Comparison of ENCODE assay signal across 9 mouse cellular contexts in the genomic region with DNA sequence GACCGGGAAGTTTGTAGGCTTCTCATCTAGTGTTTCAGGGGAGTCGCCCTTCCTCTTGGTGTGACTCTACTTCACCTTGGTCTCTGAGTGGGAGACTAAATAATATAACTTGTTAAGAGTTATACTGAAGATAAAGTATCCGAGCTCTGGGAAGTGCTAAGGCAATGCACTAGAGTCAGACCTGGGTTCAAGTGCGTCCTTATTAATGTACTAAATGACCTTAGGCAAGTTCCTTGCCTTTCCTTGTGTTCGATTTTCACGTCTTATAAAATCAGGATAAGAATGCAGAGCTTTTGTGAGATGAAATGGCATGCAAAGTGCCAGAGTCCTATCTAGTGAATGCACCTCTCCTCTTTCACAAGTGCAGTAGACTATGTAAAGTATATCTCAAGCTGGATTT. TPM values are rescaled to one million over a fixed set of nuclear protein-coding genes. Genes with fewer than 3 reads are reported as not detected.
A peak's percentile ranks its signal among the peaks of the same experiment; 100 is the strongest.
DNase-seq lines count a peak whose midpoint lies in the region; ATAC-seq and TF ChIP-seq lines count a peak whose summit lies in the region.
"Had no signal": no experiment of that assay in that cellular context is flagged by ENCODE, and none has a peak within 500 bp of the region (broad histone marks: within the 10 kb centered on the region; RNA-seq: fewer than 3 reads in every experiment).

No protein-coding gene starts in this region.

- TF ChIP-seq CTCF in kidney, postnatal 0 days (IDR thresholded peaks at IDR 0.05; ENCODE audit: low read depth) = no peak
- TF ChIP-seq CTCF in midbrain, postnatal 0 days (IDR thresholded peaks at IDR 0.05) = no peak

- 54% methylated on average over 6 of the region's 6 CpGs for WGBS in kidney, postnatal 0 days
- WGBS in embryonic facial prominence, embryonic 15.5 days = 61% methylated on average over 6 of the region's 6 CpGs
- WGBS in intestine, embryonic 15.5 days = 76% methylated on average over 6 of the region's 6 CpGs
- 65% methylated on average over 6 of the region's 6 CpGs for WGBS in midbrain, postnatal 0 days

- ATAC-seq in kidney, postnatal 0 days (replicated peaks; ENCODE audit: low FRiP score, low read depth) = no peak
- ATAC-seq in embryonic facial prominence, embryonic 15.5 days (ENCODE audit: insufficient number of reproducible peaks, low FRiP score, low TSS enrichment, low read depth) = no peak
- ATAC-seq in intestine, embryonic 15.5 days = no peak
- no peak for ATAC-seq in midbrain, postnatal 0 days (ENCODE audit: low FRiP score)

- peaks cover 14% of the 10 kb centered on the region; the same call in 1 of the 2 replicates for H3K4me1 ChIP-seq in kidney, postnatal 0 days (replicated peaks; ENCODE audit: insufficient read depth, low read length)
- H3K4me1 ChIP-seq in embryonic facial prominence, embryonic 15.5 days = peaks cover 21% of the 10 kb centered on the region
- peaks cover 12% of the 10 kb centered on the region; the same call in 1 of the 2 replicates for H3K4me1 ChIP-seq in intestine, embryonic 15.5 days (replicated peaks)
- peaks cover 18% of the 10 kb centered on the region for H3K4me1 ChIP-seq in midbrain, postnatal 0 days (ENCODE audit: insufficient read depth, low read length)

- no peak overlapping the region for H3K27ac ChIP-seq in kidney, postnatal 0 days
- H3K27ac ChIP-seq in embryonic facial prominence, embryonic 15.5 days (replicated peaks) = no peak overlapping the region
- H3K27ac ChIP-seq in intestine, embryonic 15.5 days = no peak overlapping the region
- no peak overlapping the region for H3K27ac ChIP-seq in midbrain, postnatal 0 days (ENCODE audit: low read depth, low read length)

- H3K9me3 ChIP-seq in kidney, postnatal 0 days (replicated peaks; ENCODE audit: low read length) = no peaks in the 10 kb centered on the region
- no peaks in the 10 kb centered on the region for H3K9me3 ChIP-seq in embryonic facial prominence, embryonic 15.5 days (replicated peaks)
- no peaks in the 10 kb centered on the region for H3K9me3 ChIP-seq in intestine, embryonic 15.5 days
- no peaks in the 10 kb centered on the region for H3K9me3 ChIP-seq in midbrain, postnatal 0 days (ENCODE audit: low read length)

- no peak overlapping the region for H3K9ac ChIP-seq in kidney, postnatal 0 days (ENCODE audit: low read depth, low read length)
- no peak overlapping the region for H3K9ac ChIP-seq in embryonic facial prominence, embryonic 15.5 days
- no peak overlapping the region for H3K9ac ChIP-seq in intestine, embryonic 15.5 days
- peak overlapping the region; percentile 33; the same call in 1 of the 2 replicates for H3K9ac ChIP-seq in midbrain, postnatal 0 days (replicated peaks; ENCODE audit: low read length, poor library complexity, severe bottlenecking)

- DNase-seq in kidney, postnatal 0 days (ENCODE audit: low spot score) = no peak
- no peak for DNase-seq in kidney, adult 11 months
- DNase-seq in midbrain, postnatal 0 days (ENCODE audit: low spot score) = no peak
- no peak for DNase-seq in right cerebral cortex, adult 18-20 months
- DNase-seq in embryo, embryonic 11 days = no peak
- no peak for DNase-seq in urinary bladder, postnatal 25 days (ENCODE audit: low spot score)
- DNase-seq: cerebellum, postnatal 10 days had no signal

- no peaks in the 10 kb centered on the region for H3K36me3 ChIP-seq in kidney, postnatal 0 days (ENCODE audit: insufficient read depth, low read length)
- no peaks in the 10 kb centered on the region for H3K36me3 ChIP-seq in embryonic facial prominence, embryonic 15.5 days
- no peaks in the 10 kb centered on the region for H3K36me3 ChIP-seq in intestine, embryonic 15.5 days
- no peaks in the 10 kb centered on the region for H3K36me3 ChIP-seq in midbrain, postnatal 0 days (ENCODE audit: insufficient read depth, low read length)

- 0 out of 2 replicates have a peak overlapping the region, but pooled peaks have one; percentile 3 for H3K4me3 ChIP-seq in kidney, postnatal 0 days (replicated peaks; ENCODE audit: low read depth, low read length)
- peak overlapping the region; percentile 16 for H3K4me3 ChIP-seq in embryonic facial prominence, embryonic 15.5 days (replicated peaks)
- H3K4me3 ChIP-seq in intestine, embryonic 15.5 days (replicated peaks) = peak overlapping the region; percentile 2; the same call in 1 of the 2 replicates
- H3K4me3 ChIP-seq in midbrain, postnatal 0 days (ENCODE audit: low read depth, low read length) = peak overlapping the region; percentile 93

- H3K4me2 ChIP-seq in kidney, postnatal 0 days (ENCODE audit: low read length) = peak overlapping the region; percentile 41
- H3K4me2 ChIP-seq in embryonic facial prominence, embryonic 15.5 days (replicated peaks) = peak overlapping the region; percentile 78
- H3K4me2 ChIP-seq in intestine, embryonic 15.5 days (replicated peaks) = peak overlapping the region; percentile 74
- peak overlapping the region; percentile 71 for H3K4me2 ChIP-seq in midbrain, postnatal 0 days (ENCODE audit: low read depth, low read length, poor library complexity, severe bottlenecking)

- no peaks in the 10 kb centered on the region for H3K27me3 ChIP-seq in kidney, postnatal 0 days (ENCODE audit: insufficient read depth, low read length)
- no peaks in the 10 kb centered on the region for H3K27me3 ChIP-seq in embryonic facial prominence, embryonic 15.5 days
- H3K27me3 ChIP-seq in intestine, embryonic 15.5 days (replicated peaks) = no peaks in the 10 kb centered on the region
- no peaks in the 10 kb centered on the region for H3K27me3 ChIP-seq in midbrain, postnatal 0 days (ENCODE audit: insufficient read depth, low read length)

RNA-seq across cellular contexts. Expression of gene Sesn1, which starts 2.8 kb away (rescaled TPM):
- polyA plus RNA-seq in kidney, postnatal 0 days (2015; fragmentation: Nextera tagmentation; extraction: Ambion mirVana) = 35.3 and 36.1 TPM in 2 replicates
- 47.7 and 49.1 TPM in 2 replicates for polyA plus RNA-seq in embryonic facial prominence, embryonic 15.5 days (2015; fragmentation: Nextera tagmentation; extraction: Ambion mirVana)
- 29.3 and 31.7 TPM in 2 replicates for polyA plus RNA-seq in intestine, embryonic 15.5 days (2015; fragmentation: Nextera tagmentation; extraction: Ambion mirVana)
- total RNA-seq in midbrain, postnatal 0 days (2014; rRNA removed) = 38.4 and 42.5 TPM in 2 replicates
- 30.6 and 31.3 TPM in 2 replicates for polyA plus RNA-seq in midbrain, postnatal 0 days (2015; fragmentation: Nextera tagmentation; extraction: Ambion mirVana)

RNA-seq across cellular contexts. Expression of gene Cep57l1, which starts 2.9 kb away (rescaled TPM):
- 10.1 and 10.9 TPM in 2 replicates for polyA plus RNA-seq in kidney, postnatal 0 days (2015; fragmentation: Nextera tagmentation; extraction: Ambion mirVana)
- polyA plus RNA-seq in embryonic facial prominence, embryonic 15.5 days (2015; fragmentation: Nextera tagmentation; extraction: Ambion mirVana) = 23.9 and 24.5 TPM in 2 replicates
- 17.4 and 19.4 TPM in 2 replicates for polyA plus RNA-seq in intestine, embryonic 15.5 days (2015; fragmentation: Nextera tagmentation; extraction: Ambion mirVana)
- 9.0 and 13.7 TPM in 2 replicates for total RNA-seq in midbrain, postnatal 0 days (2014; rRNA removed)
- 8.1 and 8.4 TPM in 2 replicates for polyA plus RNA-seq in midbrain, postnatal 0 days (2015; fragmentation: Nextera tagmentation; extraction: Ambion mirVana)

Comparison
In these comparisons a context has a peak if more than half of its experiments do, and no peak if none do; other contexts are left out.
1. H3K4me3 ChIP-seq: peak in every context shown above with its lines; median percentile 93 in midbrain, postnatal 0 days; 16 in embryonic facial prominence, embryonic 15.5 days; 3 in kidney, postnatal 0 days; 2 in intestine, embryonic 15.5 days.